Mouse (Mus musculus): ENCODE measurements around the gene Olfr1174-ps. TPM values are rescaled to one million over a fixed set of nuclear protein-coding genes. Genes with fewer than 3 reads are reported as not detected.

The Olfr1174-ps gene
- total RNA-seq (2014; fragmentation: Nextera tagmentation) (not detected in 2 replicates), total RNA-seq (2017) (not detected in 2 replicates)

DNA sequence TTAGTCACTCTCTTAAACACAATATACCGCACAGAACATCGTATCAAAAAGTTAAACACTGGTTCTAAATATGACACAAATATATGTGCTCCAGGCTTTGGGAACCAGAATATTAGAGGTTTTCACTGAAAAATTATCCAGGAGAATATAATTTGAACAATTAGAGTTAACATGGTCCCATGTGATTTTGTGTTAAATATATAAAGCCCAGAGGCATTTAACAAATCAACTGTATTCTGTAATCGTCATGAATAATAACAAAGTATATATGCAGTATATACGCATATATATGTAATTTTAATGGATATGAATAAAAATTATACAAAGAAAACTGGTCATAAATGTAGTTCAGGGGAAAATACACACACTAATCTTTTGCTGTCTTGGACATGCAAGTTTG lies at the start of gene Olfr1174-ps:
TSS of gene Olfr1174-ps (minus strand) at position 101 of the 400 bp plus-strand sequence.
- no peak for ATAC-seq (replicated peaks; ENCODE audit: low FRiP score, low TSS enrichment, poor library complexity, severe bottlenecking)

DNA sequence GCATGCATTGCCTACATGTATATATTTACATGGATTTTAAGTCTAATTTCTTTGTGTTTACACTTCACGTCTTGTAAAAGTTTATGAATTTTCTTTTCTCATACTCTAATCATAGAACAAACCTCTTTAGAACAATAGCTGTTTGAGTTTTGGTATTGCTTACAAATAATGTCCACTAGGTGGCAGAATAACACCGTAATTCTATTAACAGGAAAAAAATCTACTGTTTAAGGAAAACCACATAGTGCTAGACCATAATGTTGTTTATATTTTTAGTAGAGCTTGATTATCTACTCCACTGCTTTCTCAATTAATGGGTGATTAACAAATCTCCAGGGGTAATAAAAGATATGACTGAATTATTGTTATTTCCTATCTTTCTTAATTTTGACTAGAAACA lies 41.4 kb upstream of the Olfr1174-ps start:
- ATAC-seq (replicated peaks; ENCODE audit: low FRiP score, low TSS enrichment, poor library complexity, severe bottlenecking), result no peak

DNA sequence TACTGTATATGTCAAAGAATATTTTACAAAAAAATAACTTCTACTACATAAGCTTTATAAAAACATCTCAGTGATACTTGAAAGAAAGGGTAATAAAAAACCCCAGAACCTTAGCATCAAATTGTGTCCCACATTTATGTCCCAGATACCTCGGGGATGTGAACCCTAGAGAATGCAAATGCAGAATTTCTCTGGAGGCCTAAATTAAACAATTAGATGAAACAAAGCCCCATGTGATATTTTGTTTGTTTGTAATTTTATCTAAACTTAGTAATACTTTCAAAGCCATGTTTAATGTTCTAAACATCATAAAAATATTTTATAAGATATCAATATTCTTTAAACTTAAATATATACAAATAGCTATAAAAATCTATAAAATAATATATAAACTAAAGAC lies 31.5 kb upstream of the Olfr1174-ps start, which contains the start of gene Olfr1177-ps:
TSS of gene Olfr1177-ps (minus strand) at position 101 of the 400 bp plus-strand sequence.
- no peak for ATAC-seq (replicated peaks; ENCODE audit: low FRiP score, low TSS enrichment, poor library complexity, severe bottlenecking)

GRCm38 (mm10) chr2:88336421-88336820 lies 21.5 kb upstream of the Olfr1174-ps start, which contains the start of gene Olfr1176:
Gene Olfr1176, plus strand, starts transcription at chr2:88336721.
- no peak for ATAC-seq (replicated peaks; ENCODE audit: low FRiP score, low TSS enrichment, poor library complexity, severe bottlenecking)

DNA sequence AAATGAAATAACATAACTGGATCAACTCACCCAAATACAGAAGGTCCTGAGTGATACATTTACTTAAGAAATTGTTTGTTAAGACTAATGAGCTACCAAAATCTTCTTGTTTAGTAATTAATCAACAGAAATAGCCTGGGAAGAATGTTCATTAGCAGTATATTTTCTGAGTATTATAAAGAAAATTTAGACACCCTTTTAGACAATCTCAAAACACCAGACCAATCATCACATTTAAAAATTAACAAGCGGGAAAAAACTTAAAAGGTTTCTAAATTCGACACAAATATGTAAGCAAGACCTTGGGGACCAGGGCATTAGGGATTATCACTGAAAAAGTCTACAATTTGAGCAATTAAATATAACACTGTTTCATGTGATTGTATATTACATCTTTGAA lies 12.2 kb upstream of the Olfr1174-ps start, which contains the start of gene Olfr1175-ps:
TSS of gene Olfr1175-ps (minus strand) at position 101 of the 400 bp plus-strand sequence.
- ATAC-seq (replicated peaks; ENCODE audit: low FRiP score, low TSS enrichment, poor library complexity, severe bottlenecking), result no peak

GRCm38 (mm10) chr2:88279775-88280174 lies 35.2 kb downstream of the Olfr1174-ps start, which contains the start of gene Olfr1173:
Gene Olfr1173, minus strand, starts transcription at chr2:88279875.
- ATAC-seq (replicated peaks; ENCODE audit: low FRiP score, low TSS enrichment, poor library complexity, severe bottlenecking), result no peak

Other genes starting within 250 kb of the Olfr1174-ps start
- not detected in 2 replicates for gene Olfr1163, start 243.3 kb downstream of the Olfr1174-ps start, total RNA-seq (2014; fragmentation: Nextera tagmentation)
- not detected in 2 replicates for gene Olfr1163, start 243.3 kb downstream of the Olfr1174-ps start, total RNA-seq (2017)
- not detected in 2 replicates for gene Olfr1164, start 221.2 kb downstream of the Olfr1174-ps start, total RNA-seq (2014; fragmentation: Nextera tagmentation)
- gene Olfr1164, start 221.2 kb downstream of the Olfr1174-ps start, total RNA-seq (2017), result not detected in 2 replicates
- not detected in 2 replicates for gene Olfr1166, start 186.9 kb downstream of the Olfr1174-ps start, total RNA-seq (2014; fragmentation: Nextera tagmentation)
- not detected in 2 replicates for gene Olfr1166, start 186.9 kb downstream of the Olfr1174-ps start, total RNA-seq (2017)
- not detected in 2 replicates for gene Olfr1167, start 159.9 kb downstream of the Olfr1174-ps start, total RNA-seq (2014; fragmentation: Nextera tagmentation)
- gene Olfr1167, start 159.9 kb downstream of the Olfr1174-ps start, total RNA-seq (2017), result not detected in 2 replicates
- not detected in 2 replicates for gene Olfr1168, start 133.3 kb downstream of the Olfr1174-ps start, total RNA-seq (2014; fragmentation: Nextera tagmentation)
- gene Olfr1168, start 133.3 kb downstream of the Olfr1174-ps start, total RNA-seq (2017), result not detected in 2 replicates
- not detected in 2 replicates for gene Olfr1170, start 86.8 kb downstream of the Olfr1174-ps start, total RNA-seq (2014; fragmentation: Nextera tagmentation)
- not detected in 2 replicates for gene Olfr1170, start 86.8 kb downstream of the Olfr1174-ps start, total RNA-seq (2017)
- gene Olfr1173, start 35.3 kb downstream of the Olfr1174-ps start, total RNA-seq (2014; fragmentation: Nextera tagmentation), result not detected in 2 replicates
- gene Olfr1173, start 35.3 kb downstream of the Olfr1174-ps start, total RNA-seq (2017), result 0.28 TPM in 1 of 2 replicates, not detected in the other
- not detected in 2 replicates for gene Olfr1175-ps, start 12.1 kb upstream of the Olfr1174-ps start, total RNA-seq (2014; fragmentation: Nextera tagmentation)
- not detected in 2 replicates for gene Olfr1175-ps, start 12.1 kb upstream of the Olfr1174-ps start, total RNA-seq (2017)
- not detected in 2 replicates for gene Olfr1176, start 21.6 kb upstream of the Olfr1174-ps start, total RNA-seq (2014; fragmentation: Nextera tagmentation)
- not detected in 2 replicates for gene Olfr1176, start 21.6 kb upstream of the Olfr1174-ps start, total RNA-seq (2017)
- not detected in 2 replicates for gene Olfr1177-ps, start 31.4 kb upstream of the Olfr1174-ps start, total RNA-seq (2014; fragmentation: Nextera tagmentation)
- gene Olfr1177-ps, start 31.4 kb upstream of the Olfr1174-ps start, total RNA-seq (2017), result not detected in 2 replicates
- not detected in 2 replicates for gene Olfr1178, start 71.9 kb upstream of the Olfr1174-ps start, total RNA-seq (2014; fragmentation: Nextera tagmentation)
- gene Olfr1178, start 71.9 kb upstream of the Olfr1174-ps start, total RNA-seq (2017), result not detected in 2 replicates
- gene Olfr1179, start 91.3 kb upstream of the Olfr1174-ps start, total RNA-seq (2014; fragmentation: Nextera tagmentation), result not detected in 2 replicates
- gene Olfr1179, start 91.3 kb upstream of the Olfr1174-ps start, total RNA-seq (2017), result not detected in 2 replicates
- not detected in 2 replicates for gene Olfr1180, start 104.0 kb upstream of the Olfr1174-ps start, total RNA-seq (2014; fragmentation: Nextera tagmentation)
- not detected in 2 replicates for gene Olfr1180, start 104.0 kb upstream of the Olfr1174-ps start, total RNA-seq (2017)
- not detected in 2 replicates for gene Olfr1181, start 111.0 kb upstream of the Olfr1174-ps start, total RNA-seq (2014; fragmentation: Nextera tagmentation)
- gene Olfr1181, start 111.0 kb upstream of the Olfr1174-ps start, total RNA-seq (2017), result not detected in 2 replicates
- gene Gm13757, start 134.0 kb upstream of the Olfr1174-ps start, total RNA-seq (2014; fragmentation: Nextera tagmentation), result not detected in 2 replicates
- not detected in 2 replicates for gene Gm13757, start 134.0 kb upstream of the Olfr1174-ps start, total RNA-seq (2017)
- gene Olfr1183, start 139.7 kb upstream of the Olfr1174-ps start, total RNA-seq (2014; fragmentation: Nextera tagmentation), result not detected in 2 replicates
- gene Olfr1183, start 139.7 kb upstream of the Olfr1174-ps start, total RNA-seq (2017), result not detected in 2 replicates
- not detected in 2 replicates for gene Olfr1184, start 168.5 kb upstream of the Olfr1174-ps start, total RNA-seq (2014; fragmentation: Nextera tagmentation)
- not detected in 2 replicates for gene Olfr1184, start 168.5 kb upstream of the Olfr1174-ps start, total RNA-seq (2017)
- gene Olfr1185-ps1, start 178.2 kb upstream of the Olfr1174-ps start, total RNA-seq (2014; fragmentation: Nextera tagmentation), result not detected in 2 replicates
- gene Olfr1185-ps1, start 178.2 kb upstream of the Olfr1174-ps start, total RNA-seq (2017), result not detected in 2 replicates
- gene Olfr1186, start 203.4 kb upstream of the Olfr1174-ps start, total RNA-seq (2014; fragmentation: Nextera tagmentation), result not detected in 2 replicates
- gene Olfr1186, start 203.4 kb upstream of the Olfr1174-ps start, total RNA-seq (2017), result not detected in 2 replicates
- gene Olfr1188, start 241.8 kb upstream of the Olfr1174-ps start, total RNA-seq (2014; fragmentation: Nextera tagmentation), result not detected in 2 replicates
- gene Olfr1188, start 241.8 kb upstream of the Olfr1174-ps start, total RNA-seq (2017), result not detected in 2 replicates